In genomic region chr7:99734612-99735011, GRCm38 (mm10) we compare ENCODE assay signal across 22 mouse cellular contexts. TPM values are rescaled to one million over a fixed set of nuclear protein-coding genes. Genes with fewer than 3 reads are reported as not detected.
"Had no signal": no experiment of that assay in that cellular context is flagged by ENCODE, and none has a peak within 500 bp of the region (broad histone marks: within the 10 kb centered on the region; RNA-seq: fewer than 3 reads in every experiment).

No protein-coding gene starts in this region.

- H3K27ac ChIP-seq: limb, embryonic 13.5 days; liver, embryonic 15.5 days; midbrain, embryonic 12.5 days; neural tube, embryonic 13.5 days; stomach, postnatal 0 days had no signal

- H3K36me3 ChIP-seq: limb, embryonic 13.5 days; liver, embryonic 15.5 days; midbrain, embryonic 12.5 days; neural tube, embryonic 13.5 days had no signal

- DNase-seq: kidney, adult 18-20 months; kidney, postnatal 10 days; left cerebral cortex, postnatal 4 days; lung, embryonic 14.5 days; lung, postnatal 14 days; retina, postnatal 1 day; right cerebral cortex, postnatal 14 days; thymus, postnatal 4 days had no signal

- H3K9me3 ChIP-seq: limb, embryonic 13.5 days; liver, embryonic 15.5 days; midbrain, embryonic 12.5 days; neural tube, embryonic 13.5 days had no signal

- H3K4me3 ChIP-seq: limb, embryonic 13.5 days; liver, embryonic 15.5 days; midbrain, embryonic 12.5 days; neural tube, embryonic 13.5 days had no signal

- ATAC-seq: midbrain, embryonic 16.5 days had no signal

- H3K4me1 ChIP-seq: limb, embryonic 13.5 days; liver, embryonic 15.5 days; neural tube, embryonic 13.5 days had no signal

- H3K27me3 ChIP-seq: limb, embryonic 13.5 days; midbrain, embryonic 12.5 days; neural tube, embryonic 13.5 days had no signal

- H3K4me2 ChIP-seq: limb, embryonic 13.5 days; liver, embryonic 15.5 days; lung, embryonic 14.5 days; midbrain, embryonic 12.5 days; neural tube, embryonic 13.5 days had no signal

- H3K9ac ChIP-seq: limb, embryonic 13.5 days; liver, embryonic 15.5 days; lung, embryonic 14.5 days; midbrain, embryonic 12.5 days; neural tube, embryonic 13.5 days had no signal

RNA-seq across cellular contexts. Expression of gene Olfr520, which starts 4.5 kb away (rescaled TPM):
- total RNA-seq: layer of hippocampus, postnatal 14 days; left cerebral cortex, adult 18-20 months; left cerebral cortex, postnatal 4 days; megakaryocyte-erythroid progenitor cell, adult 5-6 weeks had no signal
- polyA plus RNA-seq: kidney, embryonic 14.5 days; large intestine, adult 2 months; limb, embryonic 13.5 days; liver, embryonic 15.5 days; lung, embryonic 14.5 days; midbrain, embryonic 12.5 days; midbrain, embryonic 16.5 days; neural tube, embryonic 13.5 days; small intestine, adult 2 months; stomach, postnatal 0 days had no signal

RNA-seq across cellular contexts. Expression of gene Slco2b1, which starts 23.5 kb away (rescaled TPM):
- total RNA-seq: megakaryocyte-erythroid progenitor cell, adult 5-6 weeks had no signal

RNA-seq across cellular contexts. Expression of gene Olfr521, which starts 28.7 kb away (rescaled TPM):
- total RNA-seq: layer of hippocampus, adult 8-10 months; layer of hippocampus, postnatal 14 days; left cerebral cortex, adult 18-20 months; left cerebral cortex, postnatal 10 days; left cerebral cortex, postnatal 4 days; megakaryocyte-erythroid progenitor cell, adult 5-6 weeks had no signal
- polyA plus RNA-seq: kidney, embryonic 14.5 days; large intestine, adult 2 months; limb, embryonic 13.5 days; liver, embryonic 15.5 days; lung, embryonic 14.5 days; midbrain, embryonic 12.5 days; midbrain, embryonic 16.5 days; neural tube, embryonic 13.5 days; small intestine, adult 2 months; stomach, postnatal 0 days had no signal
